Mouse (Mus musculus): ENCODE results near the gene Pprc1. TPM values are rescaled to one million over a fixed set of nuclear protein-coding genes. Genes with fewer than 3 reads are reported as not detected.

Gene Pprc1
- total RNA-seq (2012; rRNA removed) (39.3 and 41.9 TPM in 2 replicates), polyA plus RNA-seq (2012; ENCODE audit: insufficient read depth in 1 of 2, insufficient read length in 2 of 2, low read depth in 1 of 2, low replicate concordance in 2 of 2, missing spikeins in 1 of 2) (100 to 1,000 TPM in 1 of 2 experiments, 10 to 100 TPM in 1; 27.8 to 135 TPM)

DNA sequence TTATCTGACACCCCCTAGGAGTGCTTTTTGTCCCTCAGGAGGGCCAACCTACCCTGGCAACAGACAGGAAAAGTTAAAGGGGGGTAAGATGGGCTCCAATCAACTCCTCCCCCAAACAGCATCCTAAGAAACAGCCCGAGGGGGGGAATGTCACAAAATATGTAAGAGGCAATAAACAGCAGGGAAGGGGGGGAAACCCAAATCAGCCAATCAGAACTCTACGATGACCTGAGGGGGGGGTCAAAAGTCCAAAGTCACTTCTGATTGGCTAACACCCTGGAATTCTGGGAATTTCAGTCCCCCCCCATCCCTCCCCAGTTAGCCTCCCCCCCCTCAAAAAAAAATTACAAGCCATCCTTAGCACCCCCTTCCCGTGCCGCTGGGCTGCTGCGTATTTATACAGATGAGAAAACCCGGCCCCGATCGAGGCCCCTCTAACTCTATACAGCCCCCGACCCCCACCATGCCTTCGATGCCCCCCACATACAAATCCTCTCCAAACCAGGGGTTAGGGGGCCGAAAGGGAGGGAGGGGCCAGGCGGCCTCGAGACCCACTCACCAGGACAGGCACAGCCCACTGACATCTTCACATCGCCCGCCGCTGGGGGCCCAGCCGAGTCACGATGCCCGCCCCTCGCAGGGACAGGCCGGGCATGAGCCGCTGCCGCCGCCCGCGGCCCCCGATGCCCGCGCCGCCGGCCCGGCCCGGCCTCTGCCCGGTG is at the start of gene Pprc1:
Gene Pprc1 (plus strand): TSS at position 616 of the 722 bp plus-strand sequence.
- H3K79me2 ChIP-seq (ENCODE audit: control insufficient read depth, insufficient read depth, low read length, poor library complexity), result peaks cover 54% of the 10 kb centered on the region
- peak; percentile 87 for DNase-seq (ENCODE audit: low read depth, low spot score)
- H3K9ac ChIP-seq (ENCODE audit: control insufficient read depth, low read depth, low read length, poor library complexity, severe bottlenecking), result peak within 1 kb of the TSS; percentile 89
- peak within 1 kb of the TSS; percentile 76 to 95 for H3K4me3 ChIP-seq (ENCODE audit: control insufficient read depth in 1 of 2, insufficient read depth in 1 of 2, low read depth in 2 of 2, low read length in 2 of 2)
- peaks cover 25 to 43% of the 10 kb centered on the region in 2 experiments for H3K4me1 ChIP-seq (ENCODE audit: control insufficient read depth in 1 of 2, insufficient read depth in 2 of 2, low read length in 2 of 2)
- no peaks in the 10 kb centered on the region for H3K9me3 ChIP-seq (replicated peaks; ENCODE audit: insufficient read depth, low read length)
- TF ChIP-seq TBP (IDR thresholded peaks at IDR 0.05; ENCODE audit: low read depth, low read length) (peak; percentile 49; the same call in 1 of the 2 replicates), TAL1 (IDR thresholded peaks at IDR 0.05; ENCODE audit: low read length) (no peak), ZMIZ1 (IDR thresholded peaks at IDR 0.05; ENCODE audit: low read depth, low read length) (no peak), ZKSCAN1 (IDR thresholded peaks at IDR 0.05; ENCODE audit: low read depth, low read length) (no peak), MAZ (IDR thresholded peaks at IDR 0.05; ENCODE audit: low read depth, low read length) (peak; percentile 91; the same call in 1 of the 2 replicates)
- peak within 1 kb of the TSS; percentile 61 for H3K27ac ChIP-seq (ENCODE audit: control insufficient read depth, low read depth, low read length)
- H3K27me3 ChIP-seq (ENCODE audit: control insufficient read depth in 1 of 2, insufficient read depth in 2 of 2, low read length in 2 of 2), result no peaks in the 10 kb centered on the region
- H3K36me3 ChIP-seq (ENCODE audit: control insufficient read depth in 1 of 2, insufficient read depth in 2 of 2, low read length in 2 of 2), result peaks cover 0 to 34% of the 10 kb centered on the region in 2 experiments; a peak in 2 of 4 replicates

DNA sequence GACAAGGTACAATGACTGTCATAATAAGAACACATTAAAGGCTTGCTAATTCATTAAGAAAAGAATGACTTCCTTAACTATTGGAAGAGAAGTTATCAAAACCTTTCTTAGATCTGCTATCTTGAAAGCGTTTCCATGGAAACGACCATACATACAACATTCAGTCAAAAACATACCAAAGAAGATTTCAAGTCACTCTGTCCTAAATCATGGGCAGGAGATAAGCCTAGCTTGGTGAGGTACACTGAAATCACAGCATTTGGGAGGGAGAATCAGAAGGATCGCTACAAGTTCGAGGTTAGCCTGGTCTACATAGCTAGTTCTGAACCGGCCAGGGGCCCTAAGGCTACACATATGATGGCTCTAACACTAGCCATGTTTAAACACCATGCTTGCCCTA is 47.3 kb upstream of the Pprc1 start:
- peak; percentile 58 for DNase-seq (ENCODE audit: low read depth, low spot score)
- peak overlapping the region; percentile 71 to 86 for H3K4me3 ChIP-seq (ENCODE audit: control insufficient read depth in 1 of 2, insufficient read depth in 1 of 2, low read depth in 2 of 2, low read length in 2 of 2)
- no peaks in the 10 kb centered on the region for H3K9me3 ChIP-seq (replicated peaks; ENCODE audit: insufficient read depth, low read length)
- no peaks in the 10 kb centered on the region for H3K27me3 ChIP-seq (ENCODE audit: control insufficient read depth in 1 of 2, insufficient read depth in 2 of 2, low read length in 2 of 2)
- H3K36me3 ChIP-seq (ENCODE audit: control insufficient read depth in 1 of 2, insufficient read depth in 2 of 2, low read length in 2 of 2), result peaks cover 0 to 9% of the 10 kb centered on the region in 2 experiments; a peak in 2 of 4 replicates
- no peak for TF ChIP-seq ZMIZ1 (IDR thresholded peaks at IDR 0.05; ENCODE audit: low read depth, low read length)
- TF ChIP-seq GATA1 (IDR thresholded peaks at IDR 0.05; ENCODE audit: low read depth, low read length), result peak; percentile 32; the same call in 1 of the 2 replicates
- TF ChIP-seq CHD1 (IDR thresholded peaks at IDR 0.05; ENCODE audit: low read depth, low read length), result no peak
- TF ChIP-seq RCOR1 (IDR thresholded peaks at IDR 0.05; ENCODE audit: low read depth, low read length), result peak; percentile 80
- no peak for TF ChIP-seq ELF1 (IDR thresholded peaks at IDR 0.05; ENCODE audit: low read depth, low read length)
- peak overlapping the region; percentile 81; the same call in 1 of the 2 replicates for H3K27ac ChIP-seq (ENCODE audit: control insufficient read depth, low read depth, low read length)
- peaks cover 0 to 6% of the 10 kb centered on the region in 2 experiments; a peak in 2 of 4 replicates for H3K4me1 ChIP-seq (ENCODE audit: control insufficient read depth in 1 of 2, insufficient read depth in 2 of 2, low read length in 2 of 2)
- H3K79me2 ChIP-seq (ENCODE audit: control insufficient read depth, insufficient read depth, low read length, poor library complexity), result peaks cover 5% of the 10 kb centered on the region; the same call in 1 of the 2 replicates
- H3K9ac ChIP-seq (ENCODE audit: control insufficient read depth, low read depth, low read length, poor library complexity, severe bottlenecking), result peak overlapping the region; percentile 94
